Mouse (Mus musculus) heart, postnatal 14 days (tissue): ENCODE measurements around the gene March9. TPM values are rescaled to one million over a fixed set of nuclear protein-coding genes. Genes with fewer than 3 reads are reported as not detected.

Source experiments
- DNase-seq, 2 experiments: peaks; one replicate each; pipeline ENCODE4 v3.0.0; 2021 to 2022
- intact Hi-C: fragments of 180-260 bp; cut with DNase I; formaldehyde crosslinking; loops from one replicate; pipeline ENCODE4 v1.15.1; 2025
- long read RNA-seq, 2 experiments: library from polyadenylated mRNA; stranded (forward); transcript quantifications; one replicate each; pipeline ENCODE4 v2.0.0; 2021
- total RNA-seq, 2 experiments: library from RNA; stranded (reverse); gene quantifications; 2 replicates each; pipeline ENCODE4 v1.2.3; 2021

Gene March9
- total RNA-seq: 1 to 10 TPM; 1.6 TPM
- long read RNA-seq, experiment 1: 0 reads
- long read RNA-seq, experiment 2, partial matches to known transcripts: 0 of 1 reads
- long read RNA-seq, experiment 2, other reads (novel, unspliced or antisense): 1 of 1 reads

DNA sequence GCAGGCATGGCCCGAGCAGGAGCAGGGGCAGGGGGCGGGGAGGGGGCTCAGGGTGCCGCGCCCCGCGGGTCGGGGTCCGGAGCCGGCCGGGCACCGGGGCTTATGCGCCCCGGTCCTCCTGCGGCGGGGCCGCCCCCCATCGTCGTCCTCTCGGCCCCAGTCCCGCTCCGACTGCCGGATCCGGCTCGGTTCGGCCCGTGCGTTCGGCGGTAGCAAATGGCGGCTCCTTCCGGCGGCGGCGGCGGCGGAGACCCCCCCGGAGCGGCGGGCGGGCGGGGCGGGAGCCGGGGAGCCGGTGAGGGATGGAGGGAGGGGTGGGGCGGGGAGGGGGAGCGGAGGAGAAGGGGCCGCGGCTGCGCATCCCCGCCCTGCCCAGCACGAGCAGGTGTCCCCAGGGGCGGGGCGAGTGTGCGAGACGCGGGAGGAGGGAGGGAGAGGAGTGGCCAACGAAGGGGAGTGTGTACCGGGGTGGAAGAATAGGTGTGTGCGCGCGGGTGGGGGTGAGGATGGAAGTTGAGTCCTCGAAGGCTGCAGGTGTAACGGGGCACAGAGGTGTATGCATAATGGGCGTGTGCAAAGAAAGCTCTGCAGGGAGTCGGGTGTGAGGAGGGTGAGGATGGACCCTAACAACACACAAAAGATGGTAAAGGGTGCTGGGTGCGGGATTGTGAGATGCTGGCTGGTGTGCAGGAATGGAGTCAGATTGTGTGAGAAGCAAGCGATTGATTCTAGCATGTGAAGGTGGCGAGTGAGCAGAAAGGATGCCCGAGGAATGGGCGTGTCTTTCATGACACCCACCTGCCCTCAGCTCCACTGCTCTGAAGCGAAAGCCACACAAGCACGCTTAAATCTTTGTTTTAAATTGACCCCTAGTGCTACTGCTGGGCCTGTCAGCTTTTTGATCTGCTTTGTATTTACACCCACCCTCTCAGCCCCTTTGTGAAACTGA, at the start of gene March9:
Gene March9 (minus strand): TSS at position 217 of the 949 bp plus-strand sequence.
- intact Hi-C loops: no loop called here
- DNase-seq: peak; percentile 54 to 55

DNA sequence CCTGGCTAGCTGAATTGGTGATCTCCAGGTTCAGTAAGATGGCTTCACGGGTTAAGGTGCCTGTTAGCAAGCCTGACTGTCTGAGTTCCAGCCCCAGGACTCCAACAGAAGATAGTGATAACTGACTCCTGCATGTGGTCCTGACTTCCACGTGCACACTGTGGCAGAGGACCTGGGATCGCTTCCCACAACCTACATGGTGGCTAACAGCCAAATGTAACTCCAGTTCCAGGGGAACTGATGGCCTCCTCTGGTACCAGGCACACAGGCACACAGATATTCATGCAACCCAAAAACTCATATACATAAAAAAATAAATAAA, 48.2 kb upstream of the March9 start:
- DNase-seq: no peak
- intact Hi-C loops: no loop called here

DNA sequence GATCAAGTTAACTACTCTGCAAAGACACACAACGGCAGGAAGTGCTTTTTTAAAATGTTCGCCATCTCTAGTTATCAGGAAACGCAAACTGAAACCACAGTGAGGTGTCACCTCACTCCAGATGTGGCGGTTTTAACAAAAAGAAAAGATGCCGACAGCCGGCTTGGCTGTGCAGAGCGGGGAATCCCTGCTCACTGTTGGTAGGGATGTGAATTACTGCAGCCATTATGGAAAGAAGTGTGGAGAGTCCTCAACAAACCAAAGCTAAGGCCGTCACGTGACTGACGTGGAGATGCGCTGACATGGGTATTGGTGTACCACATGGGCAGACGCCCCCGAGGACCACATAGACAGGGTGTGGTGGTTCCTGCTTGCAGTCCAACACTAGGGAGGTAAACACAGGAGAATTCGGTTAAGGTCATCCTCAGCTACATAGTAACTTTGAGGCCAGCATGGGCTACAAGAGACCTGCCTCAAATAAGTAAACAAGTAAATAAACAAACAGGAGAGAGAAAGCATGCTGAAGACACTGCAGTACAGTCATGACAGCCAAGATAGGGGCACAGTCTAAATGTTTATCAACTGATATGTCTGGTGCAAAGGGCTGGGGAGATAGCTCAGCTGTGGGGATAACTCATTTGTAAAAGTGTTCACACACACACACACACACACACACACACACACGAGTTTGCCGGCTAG, 47.7 kb upstream of the March9 start:
- intact Hi-C loops: no loop called here
- no peak for DNase-seq

DNA sequence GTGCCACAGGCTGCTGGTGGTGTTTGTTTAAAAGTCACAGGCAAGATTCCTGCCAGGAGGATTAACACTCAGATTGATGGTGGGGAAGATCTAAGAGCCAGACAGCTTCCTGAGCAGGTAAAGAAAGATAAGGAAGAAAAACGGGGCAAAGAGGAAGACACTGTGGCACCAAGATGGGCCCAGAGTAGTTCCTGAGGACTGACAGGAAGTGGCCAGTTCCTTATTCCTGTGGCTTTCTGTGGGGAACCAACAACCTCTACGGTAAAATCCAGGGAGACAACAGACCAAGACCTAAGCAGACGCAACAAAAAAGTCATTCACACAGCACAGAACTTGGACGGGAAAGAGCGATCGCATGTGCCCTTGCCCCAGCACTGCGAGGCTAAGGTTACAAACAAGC, 43.6 kb upstream of the March9 start:
- intact Hi-C loops: no loop called here
- no peak for DNase-seq

DNA sequence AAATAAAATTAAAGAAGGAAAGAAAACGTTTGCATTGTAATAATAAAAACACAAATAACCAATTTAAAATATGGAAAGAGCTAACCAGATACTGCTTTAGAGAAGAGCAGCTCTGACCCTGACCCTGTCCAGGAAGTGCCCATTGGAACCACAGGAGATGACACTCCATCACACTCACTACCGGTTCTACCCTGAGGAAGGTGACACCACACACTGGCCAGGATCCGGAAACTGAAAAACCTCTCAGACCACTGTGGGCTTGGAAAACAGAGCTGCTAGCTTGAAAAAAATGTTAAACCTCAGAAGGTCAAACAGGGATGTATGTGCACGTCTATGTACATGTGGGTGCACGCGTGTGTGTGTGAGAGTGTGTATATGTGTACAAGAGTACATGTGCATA, 41.2 kb upstream of the March9 start:
- intact Hi-C loops: no loop called here
- no peak for DNase-seq

DNA sequence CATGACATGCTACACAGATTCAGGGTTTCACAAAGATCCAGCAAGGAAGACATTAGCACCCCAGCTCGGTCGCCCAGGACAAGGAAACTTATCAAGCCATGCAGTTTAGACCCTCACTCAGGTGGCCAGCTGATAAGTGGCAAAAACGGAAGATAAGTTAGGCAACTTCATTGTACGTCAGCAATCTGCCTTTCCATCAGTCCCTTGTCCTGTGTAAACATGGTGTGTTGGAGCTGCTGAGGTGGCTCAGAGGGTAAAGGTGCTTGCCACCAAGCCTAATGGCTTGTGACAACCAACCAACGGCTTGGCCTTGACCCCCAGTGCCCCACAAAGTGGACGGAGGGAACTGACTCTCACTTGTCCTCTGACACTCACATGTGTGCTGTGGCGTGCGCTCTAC, 40.4 kb upstream of the March9 start:
- intact Hi-C loops: no loop called here
- DNase-seq: no peak

DNA sequence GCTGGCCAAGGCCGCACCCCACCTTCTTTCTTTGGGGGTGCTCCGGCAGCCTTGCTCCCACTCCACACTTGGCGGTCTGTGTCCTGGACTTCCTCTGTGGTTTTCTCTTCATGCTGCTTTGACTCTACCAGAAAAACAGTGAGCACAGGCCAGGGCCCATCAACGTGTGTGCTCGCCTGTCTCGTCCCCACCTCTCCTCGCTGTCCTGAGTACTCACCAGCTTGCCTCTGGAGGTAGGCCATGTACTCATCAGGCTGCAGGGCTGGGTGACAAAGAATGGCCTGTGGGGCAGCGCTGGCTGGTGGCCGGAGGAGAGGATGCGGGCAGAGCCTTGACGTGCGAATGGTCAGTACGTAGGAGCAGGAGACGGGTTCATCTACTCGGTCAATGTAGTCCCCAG, 39.9 kb upstream of the March9 start:
- intact Hi-C loops: no loop called here
- no peak for DNase-seq

DNA sequence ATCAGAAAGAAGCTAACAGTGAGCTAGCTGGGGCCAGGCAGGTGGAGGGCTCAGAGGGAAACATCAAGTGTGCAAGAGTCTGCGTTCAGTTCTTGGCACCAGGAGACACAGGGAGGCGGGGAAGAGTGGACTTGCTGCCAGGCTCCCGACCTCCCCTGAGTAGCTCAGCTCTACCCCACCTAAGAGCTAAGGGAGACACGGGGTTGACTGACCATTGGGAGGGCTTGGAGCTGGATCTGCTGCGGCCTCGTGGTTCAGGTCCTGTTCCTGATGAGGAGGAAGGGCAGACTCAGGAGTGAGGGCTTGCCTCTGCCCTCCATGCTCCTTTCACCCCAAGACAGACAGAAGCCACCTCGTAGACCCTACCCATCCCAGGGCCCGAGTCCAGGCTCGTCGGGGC, 39.2 kb upstream of the March9 start:
- intact Hi-C loops: no loop called here
- DNase-seq: no peak

DNA sequence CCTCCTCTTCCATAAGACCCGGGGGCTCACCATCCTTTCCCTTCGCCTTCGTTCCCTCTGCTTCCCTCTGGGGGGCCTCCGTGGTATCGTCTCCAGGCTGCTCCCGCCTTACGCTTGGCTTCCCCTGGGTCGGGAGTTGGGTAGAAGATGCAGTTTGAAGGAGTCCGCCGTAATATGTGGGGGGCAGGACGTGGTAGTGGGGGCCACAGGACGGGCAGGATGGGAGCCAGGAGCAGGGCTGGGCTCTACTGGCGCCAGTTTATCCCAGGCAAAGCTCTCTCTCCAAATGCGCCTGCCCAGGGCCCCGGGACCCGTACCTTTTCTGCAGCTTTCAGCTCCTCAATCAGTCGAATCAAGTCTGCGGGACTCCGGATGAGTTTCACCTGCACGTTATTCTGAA, 38.5 kb upstream of the March9 start:
- intact Hi-C loops: no loop called here
- DNase-seq: no peak

DNA sequence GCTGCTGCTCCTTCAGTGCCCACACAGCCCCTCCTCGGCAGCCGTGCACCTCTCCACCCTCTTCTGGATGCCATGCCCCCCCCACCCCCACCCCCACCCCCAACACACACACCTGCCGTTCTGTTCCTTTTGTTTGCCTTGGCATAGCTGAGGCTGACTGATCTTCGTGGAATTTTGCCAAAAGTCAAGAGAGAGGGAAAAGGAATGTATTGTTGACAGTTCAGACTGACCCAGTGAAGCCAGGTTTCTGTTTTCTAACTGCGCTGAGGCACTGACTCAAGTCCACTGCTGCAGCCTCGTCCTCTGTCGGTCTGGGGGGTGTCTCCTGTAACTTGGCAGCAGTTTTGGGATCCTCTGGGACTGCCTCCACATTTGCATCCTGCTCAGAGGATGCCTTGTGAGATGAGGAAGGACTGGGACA, 34.4 kb upstream of the March9 start:
- intact Hi-C loops: no loop called here
- DNase-seq: no peak

DNA sequence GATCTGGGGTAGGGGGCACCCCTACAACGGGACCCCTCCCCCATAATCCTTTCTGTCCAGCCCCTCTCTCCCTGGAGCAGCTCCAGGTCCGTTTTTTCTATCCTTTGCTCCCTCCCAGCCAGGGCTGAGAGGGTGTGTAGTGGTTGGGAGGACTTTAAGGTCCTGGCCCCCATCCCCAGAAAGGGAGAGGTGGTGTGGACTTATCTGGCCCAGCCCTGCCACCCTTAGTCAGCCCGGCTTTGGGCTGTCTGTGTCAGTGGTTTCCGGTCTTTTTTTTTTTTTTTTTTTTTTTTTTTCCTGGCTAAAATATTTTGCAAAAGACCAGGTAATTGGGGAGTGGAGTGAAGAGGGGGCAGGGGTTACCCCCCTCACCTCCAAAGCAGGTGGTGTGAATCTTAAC, 32.8 kb upstream of the March9 start:
- intact Hi-C loops: no loop called here
- no peak for DNase-seq

DNA sequence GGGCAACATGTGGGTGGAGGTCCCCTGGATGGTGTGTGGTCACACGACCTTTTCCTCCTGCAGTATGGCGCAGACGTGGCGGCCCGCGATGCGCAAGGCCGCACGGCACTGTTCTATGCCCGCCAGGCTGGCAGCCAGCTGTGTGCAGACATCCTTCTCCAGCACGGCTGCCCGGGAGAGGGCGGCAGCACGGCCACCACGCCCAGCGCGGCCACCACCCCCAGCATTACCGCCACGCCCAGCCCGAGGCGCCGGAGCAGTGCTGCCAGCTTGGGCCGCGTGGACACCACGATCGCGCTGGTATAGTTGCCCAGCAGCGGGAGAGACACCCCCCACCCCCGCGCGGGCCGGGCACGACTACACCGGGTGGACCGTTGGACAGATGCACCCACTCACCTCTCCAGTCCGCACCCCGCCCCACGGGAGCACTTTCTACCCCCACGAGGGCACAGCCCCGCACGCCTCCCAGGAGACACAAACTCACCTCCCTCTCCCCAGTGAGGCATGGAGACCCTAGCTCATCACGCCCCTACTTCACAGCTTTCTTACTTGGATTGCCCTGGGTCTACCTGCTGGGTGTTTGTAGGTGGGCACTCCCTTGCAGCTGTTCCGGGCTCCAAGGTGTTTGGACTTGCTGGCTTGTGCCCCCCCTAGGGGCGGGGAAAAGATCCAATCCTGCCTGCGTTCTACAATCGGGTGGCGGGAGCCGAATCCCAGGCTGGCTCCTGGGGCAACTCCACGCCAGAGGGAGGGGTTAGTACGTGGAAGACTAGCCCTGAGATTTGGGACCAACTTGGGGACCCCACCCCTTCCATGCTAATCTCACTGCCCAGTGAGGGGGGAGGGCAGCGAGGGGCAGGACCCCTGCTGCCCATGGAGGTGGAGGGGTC, 31.8 kb upstream of the March9 start:
- intact Hi-C loops: no loop called here
- DNase-seq: peak in 1 of 2 experiments; percentile 38

DNA sequence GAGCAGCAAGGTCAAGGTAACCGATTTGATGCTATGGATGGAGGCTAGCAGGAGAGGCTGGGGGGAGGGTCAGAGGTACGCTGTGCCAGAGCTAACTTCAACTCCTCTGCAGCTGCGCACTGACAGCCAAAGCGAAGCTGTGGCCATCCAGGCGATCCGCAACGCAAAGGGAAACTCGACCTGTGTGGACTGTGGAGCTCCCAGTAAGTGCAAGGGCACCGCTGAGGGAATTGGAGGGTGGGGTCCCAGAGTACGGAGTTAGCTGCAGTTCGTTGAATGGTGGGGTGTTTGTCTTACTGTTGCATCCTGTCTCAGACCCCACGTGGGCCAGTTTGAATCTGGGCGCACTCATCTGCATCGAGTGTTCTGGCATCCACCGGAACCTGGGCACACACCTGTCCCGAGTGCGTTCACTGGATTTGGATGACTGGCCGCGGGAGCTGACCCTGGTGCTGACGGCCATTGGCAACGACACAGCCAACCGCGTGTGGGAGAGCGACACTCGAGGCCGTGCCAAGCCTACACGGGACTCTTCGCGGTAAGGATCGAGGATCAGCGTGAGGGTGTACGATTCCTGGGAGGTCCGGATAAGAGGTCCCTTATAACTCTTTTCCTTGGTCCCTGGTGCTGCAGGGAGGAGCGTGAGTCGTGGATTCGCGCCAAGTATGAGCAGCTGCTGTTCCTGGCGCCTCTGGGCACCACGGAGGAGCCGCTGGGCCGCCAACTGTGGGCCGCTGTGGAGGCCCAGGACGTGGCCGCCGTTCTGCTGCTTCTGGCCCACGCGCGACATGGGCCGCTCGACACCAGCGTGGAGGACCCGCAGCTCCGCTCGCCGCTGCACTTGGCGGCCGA, 30.8 kb upstream of the March9 start:
- DNase-seq: peak; percentile 58 to 70
- intact Hi-C loops: no loop called here

DNA sequence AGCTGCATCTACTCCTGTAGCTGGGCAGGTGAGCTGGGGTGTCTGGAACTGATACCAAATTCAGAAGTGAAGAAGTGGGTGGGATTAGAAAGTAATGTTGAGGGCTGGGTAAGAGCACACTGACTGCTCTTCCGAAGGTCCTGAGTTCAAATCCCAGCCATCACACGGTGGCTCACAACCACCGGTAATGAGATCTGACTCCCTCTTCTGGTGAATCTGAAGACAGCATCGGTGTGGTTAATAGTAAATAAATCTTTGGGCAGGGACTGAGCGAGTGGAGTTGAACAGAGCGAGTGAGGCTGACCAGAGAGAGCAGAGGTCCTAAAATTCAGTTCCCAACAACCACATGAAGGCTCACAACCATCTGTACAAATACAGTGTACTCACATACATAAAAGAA, 25.6 kb upstream of the March9 start:
- intact Hi-C loops: no loop called here
- no peak for DNase-seq

DNA sequence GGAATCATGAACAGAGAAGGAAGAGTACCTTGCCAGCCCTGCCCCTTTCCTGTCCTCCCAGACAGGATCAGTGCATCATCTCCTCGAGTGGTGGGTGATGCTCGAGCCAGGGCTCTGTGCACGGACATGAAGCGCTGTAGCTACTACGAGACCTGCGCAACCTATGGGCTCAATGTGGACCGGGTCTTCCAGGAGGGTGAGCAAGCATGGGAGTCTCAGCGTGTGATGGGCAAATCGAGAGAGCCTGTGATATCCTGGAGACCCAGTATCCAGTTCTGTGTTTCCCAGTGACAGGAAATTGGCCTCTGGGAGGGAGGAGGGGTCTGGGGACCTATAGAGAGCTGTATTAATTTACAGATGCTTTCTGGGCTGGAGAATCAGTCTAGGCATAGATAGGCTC, 25.1 kb upstream of the March9 start:
- intact Hi-C loops: no loop called here
- no peak for DNase-seq

DNA sequence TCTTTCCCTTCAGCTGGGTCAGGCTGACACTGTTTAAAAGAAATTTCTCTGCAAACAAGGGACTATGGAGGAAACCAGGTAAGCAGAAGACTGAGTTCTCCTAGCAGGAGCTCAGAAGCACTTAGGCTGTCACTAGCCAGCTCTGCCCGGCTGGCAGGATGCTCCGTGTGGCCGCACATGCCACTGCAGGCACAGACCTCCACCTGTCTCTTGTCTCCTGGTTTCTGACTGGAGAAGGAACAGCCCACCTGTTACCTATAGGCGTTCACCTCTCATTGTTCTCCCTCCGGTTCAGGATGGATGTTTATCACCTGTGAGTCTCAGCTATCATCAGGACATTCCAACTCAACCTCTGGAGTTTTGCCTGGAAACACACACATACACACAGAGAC, 23.9 kb upstream of the March9 start:
- DNase-seq: no peak
- intact Hi-C loops: no loop called here

DNA sequence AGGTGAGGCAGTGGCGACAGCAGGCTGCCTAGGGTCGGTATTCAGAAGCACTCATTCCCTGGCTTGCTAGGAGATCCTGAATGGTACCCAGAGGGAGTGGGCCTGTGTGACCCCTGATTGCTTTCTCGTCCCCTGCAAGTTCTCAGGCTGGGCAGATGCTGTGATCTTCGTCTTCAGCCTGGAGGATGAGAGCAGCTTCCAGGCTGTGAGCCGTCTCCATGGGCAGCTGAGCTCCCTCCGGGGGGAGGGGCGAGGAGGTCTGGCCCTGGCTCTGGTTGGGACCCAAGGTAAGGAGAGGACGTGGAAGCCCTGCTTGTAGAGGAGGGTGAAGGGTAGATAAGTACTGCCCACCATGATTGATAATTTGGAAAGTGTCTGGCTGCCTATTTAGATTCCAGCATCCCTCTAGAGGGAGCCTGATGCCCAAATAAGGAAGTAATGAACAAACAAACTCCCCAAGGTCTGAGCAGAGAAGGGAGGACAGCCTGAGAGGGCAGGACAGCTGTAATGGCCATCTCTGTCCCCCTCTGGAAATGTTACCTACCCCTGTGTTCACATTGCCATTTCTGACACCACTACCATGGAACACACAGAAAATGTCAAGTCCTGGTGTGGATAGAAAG, 23.4 kb upstream of the March9 start:
- DNase-seq: no peak
- intact Hi-C loops: no loop called here

DNA sequence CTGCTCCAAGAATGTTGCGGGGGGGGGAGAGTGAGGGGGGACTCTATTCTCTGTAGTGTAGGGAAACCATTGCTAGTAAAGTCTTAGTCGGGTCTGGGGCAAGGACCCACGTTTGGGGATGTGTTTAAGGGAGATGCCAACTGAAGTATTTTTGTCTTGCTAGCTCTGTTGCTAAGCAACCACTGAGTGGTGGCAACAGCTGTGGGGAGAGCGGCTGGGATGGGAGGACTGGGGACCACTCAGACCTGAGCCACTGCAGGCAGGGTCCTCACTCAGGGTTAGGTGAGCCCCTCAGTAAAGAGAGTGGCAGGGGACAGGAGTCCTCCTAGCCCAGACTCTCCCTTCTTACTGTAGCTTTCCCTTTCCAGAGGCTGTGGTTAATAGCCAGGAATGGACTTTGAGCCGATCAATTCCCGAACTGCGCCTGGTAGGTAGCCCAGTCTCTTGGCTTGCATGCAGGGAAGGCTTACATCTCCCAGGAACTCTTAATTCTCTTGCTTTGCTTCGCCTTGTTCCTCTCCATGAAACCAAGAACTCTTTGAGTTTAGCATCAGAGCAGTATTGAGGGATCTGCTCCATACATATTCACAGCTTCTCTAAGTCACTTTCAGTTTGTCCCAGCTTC, 22.1 kb upstream of the March9 start:
- intact Hi-C loops: no loop called here
- no peak for DNase-seq
